Mouse (Mus musculus): ENCODE data around the gene Cacna2d3. TPM values are rescaled to one million over a fixed set of nuclear protein-coding genes. Genes with fewer than 3 reads are reported as not detected.
A peak's percentile ranks its signal among the peaks of the same experiment; 100 is the strongest.

Gene Cacna2d3
- polyA plus RNA-seq, 1 experiment = 4.7 TPM

- no peak for DNase-seq (ENCODE audit: low read depth)
Measured at GRCm38 (mm10) chr14:29639266-29639665, 82.4 kb downstream of the Cacna2d3 start.

GRCm38 (mm10) chr14:29628213-29628612 is 93.5 kb downstream of the Cacna2d3 start:
- DNase-seq (ENCODE audit: low read depth) = no peak

- no peak for DNase-seq (ENCODE audit: low read depth)
Measured at GRCm38 (mm10) chr14:29612436-29612835, 109.2 kb downstream of the Cacna2d3 start.

GRCm38 (mm10) chr14:29608761-29609160 is 112.9 kb downstream of the Cacna2d3 start:
- no peak for DNase-seq (ENCODE audit: low read depth)

GRCm38 (mm10) chr14:29599428-29599827 is 122.2 kb downstream of the Cacna2d3 start:
- no peak for DNase-seq (ENCODE audit: low read depth)

GRCm38 (mm10) chr14:29592896-29593295 is 128.8 kb downstream of the Cacna2d3 start:
- DNase-seq (ENCODE audit: low read depth) = no peak

- no peak for DNase-seq (ENCODE audit: low read depth)
Measured at GRCm38 (mm10) chr14:29589628-29590027, 132.0 kb downstream of the Cacna2d3 start.

- DNase-seq (ENCODE audit: low read depth) = no peak
Measured at GRCm38 (mm10) chr14:29581961-29582360, 139.7 kb downstream of the Cacna2d3 start.

- no peak for DNase-seq (ENCODE audit: low read depth)
Measured at GRCm38 (mm10) chr14:29577786-29578185, 143.9 kb downstream of the Cacna2d3 start.

GRCm38 (mm10) chr14:29575551-29575950 is 146.1 kb downstream of the Cacna2d3 start:
- no peak for DNase-seq (ENCODE audit: low read depth)

- no peak for DNase-seq (ENCODE audit: low read depth)
Measured at GRCm38 (mm10) chr14:29562704-29563103, 159.0 kb downstream of the Cacna2d3 start.

- peak; percentile 37 for DNase-seq (ENCODE audit: low read depth)
Measured at GRCm38 (mm10) chr14:29561122-29561834, 160.4 kb downstream of the Cacna2d3 start.

GRCm38 (mm10) chr14:29558440-29558839 is 163.2 kb downstream of the Cacna2d3 start:
- no peak for DNase-seq (ENCODE audit: low read depth)

- DNase-seq (ENCODE audit: low read depth) = no peak
Measured at GRCm38 (mm10) chr14:29556152-29556551, 165.5 kb downstream of the Cacna2d3 start.

- no peak for DNase-seq (ENCODE audit: low read depth)
Measured at GRCm38 (mm10) chr14:29552471-29552870, 169.2 kb downstream of the Cacna2d3 start.

- no peak for DNase-seq (ENCODE audit: low read depth)
Measured at GRCm38 (mm10) chr14:29548646-29549045, 173.0 kb downstream of the Cacna2d3 start.

GRCm38 (mm10) chr14:29530516-29530915 is 191.1 kb downstream of the Cacna2d3 start:
- no peak for DNase-seq (ENCODE audit: low read depth)

GRCm38 (mm10) chr14:29528696-29529095 is 193.0 kb downstream of the Cacna2d3 start:
- no peak for DNase-seq (ENCODE audit: low read depth)

GRCm38 (mm10) chr14:29519751-29520669 is 201.7 kb downstream of the Cacna2d3 start:
- no peak for DNase-seq (ENCODE audit: low read depth)

GRCm38 (mm10) chr14:29502667-29503066 is 219.0 kb downstream of the Cacna2d3 start:
- DNase-seq (ENCODE audit: low read depth) = no peak

GRCm38 (mm10) chr14:29498546-29499290 is 222.9 kb downstream of the Cacna2d3 start:
- no peak for DNase-seq (ENCODE audit: low read depth)

GRCm38 (mm10) chr14:29496552-29496951 is 225.1 kb downstream of the Cacna2d3 start:
- DNase-seq (ENCODE audit: low read depth) = peak; percentile 86
